Mouse (Mus musculus): ENCODE measurements around the gene Atg10.

DNA sequence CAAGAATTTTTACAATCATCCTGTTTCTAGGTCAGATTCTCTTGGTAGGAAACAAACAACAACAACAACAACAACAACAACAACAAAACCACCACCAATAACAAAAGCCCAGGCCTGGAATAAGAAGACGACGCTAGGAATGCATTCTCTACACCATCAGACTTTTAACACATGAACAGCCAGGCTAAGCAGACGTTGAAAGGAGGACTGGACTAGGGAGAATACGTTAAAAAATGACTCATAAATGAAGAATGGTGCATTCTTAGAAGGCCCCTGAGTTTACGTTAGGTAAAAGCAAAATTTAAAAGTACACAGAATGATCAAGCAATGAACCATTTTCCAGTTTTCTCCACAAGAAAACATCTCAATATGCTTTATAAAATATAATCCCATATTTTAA is 185.1 kb downstream of the Atg10 start:
- TF ChIP-seq CTCF (IDR thresholded peaks at IDR 0.05; ENCODE audit: borderline replicate concordance, insufficient read depth, low read length) = no peak
- TF ChIP-seq POLR2A (IDR thresholded peaks at IDR 0.05; ENCODE audit: low read depth, low read length) = no peak
